Mouse (Mus musculus) erythroblast, embryonic 14.5 days (primary cell): ENCODE results near the gene Nudt1.

ENCODE experiments used
- GATA1 ChIP-seq: IDR thresholded peaks from 2 replicates; pipeline ENCODE4 v1.6.1; 2012; ENCODE audit warnings: low read length, inconsistent platforms, mixed read lengths
- TAL1 ChIP-seq: IDR thresholded peaks from 3 replicates; pipeline ENCODE4 v1.6.1; 2012; ENCODE audit warnings: low read length, inconsistent platforms, mixed read lengths

DNA sequence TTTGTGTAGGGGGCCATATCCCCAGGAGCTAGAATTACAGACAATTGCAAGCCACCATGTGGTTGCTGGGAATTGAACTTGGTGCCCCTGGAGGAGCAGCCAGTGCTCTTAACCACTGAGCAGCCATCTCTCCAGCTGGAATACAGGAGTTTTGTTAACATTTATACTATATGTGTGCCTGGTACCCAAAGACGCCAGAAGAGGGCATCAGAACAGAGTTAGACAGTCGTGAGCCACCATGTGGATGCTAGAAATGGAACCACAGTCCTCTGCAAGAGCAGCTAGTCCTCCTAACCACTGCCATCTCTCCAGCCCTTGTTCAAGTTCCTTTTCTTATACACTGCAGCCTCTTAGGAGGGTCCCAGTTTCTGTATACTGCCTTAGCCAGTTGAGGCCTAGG, 12.2 kb downstream of the Nudt1 start:
- TF ChIP-seq GATA1 (no peak), TAL1 (no peak)
